Comparison of ENCODE assay signal across 8 mouse cellular contexts in genomic region chr6:128168785-128169679, GRCm38 (mm10). TPM values are rescaled to one million over a fixed set of nuclear protein-coding genes. Genes with fewer than 3 reads are reported as not detected.
DNase-seq lines count a peak whose midpoint lies in the region; ATAC-seq lines count a peak whose summit lies in the region.

No protein-coding gene starts in this region.

- no peak overlapping the region for H3K9ac ChIP-seq in hindbrain, embryonic 13.5 days
- 0 out of 2 replicates have a peak overlapping the region, but pooled peaks have one; percentile 19 for H3K9ac ChIP-seq in embryonic facial prominence, embryonic 14.5 days (ENCODE audit: low read depth, low read length)

- peak; percentile 35 for DNase-seq in hindbrain, embryonic 10.5 days (ENCODE audit: low spot score)
- peak; percentile 10 for DNase-seq in thymus, postnatal 14 days
- DNase-seq in thymus, postnatal 36 days = no peak
- DNase-seq in embryonic facial prominence, embryonic 14.5 days (ENCODE audit: low spot score) = peak; percentile 33
- DNase-seq in lung, postnatal 10 days = peak; percentile 37

- no peaks in the 10 kb centered on the region for H3K9me3 ChIP-seq in hindbrain, embryonic 10.5 days
- no peaks in the 10 kb centered on the region for H3K9me3 ChIP-seq in hindbrain, embryonic 13.5 days
- H3K9me3 ChIP-seq in embryonic facial prominence, embryonic 14.5 days (ENCODE audit: control insufficient read depth, low read length) = no peaks in the 10 kb centered on the region

- WGBS in hindbrain, embryonic 10.5 days = 61% methylated on average over 6 of the region's 6 CpGs
- 56% methylated on average over 6 of the region's 6 CpGs for WGBS in hindbrain, embryonic 13.5 days
- 62% methylated on average over 6 of the region's 6 CpGs for WGBS in embryonic facial prominence, embryonic 14.5 days

- no peaks in the 10 kb centered on the region for H3K4me1 ChIP-seq in hindbrain, embryonic 10.5 days (replicated peaks)
- no peaks in the 10 kb centered on the region for H3K4me1 ChIP-seq in hindbrain, embryonic 13.5 days (replicated peaks)
- H3K4me1 ChIP-seq in embryonic facial prominence, embryonic 14.5 days (ENCODE audit: control insufficient read depth, insufficient read depth, low read length) = peaks cover 6% of the 10 kb centered on the region; the same call in 1 of the 2 replicates

- ATAC-seq in hindbrain, embryonic 13.5 days (ENCODE audit: low FRiP score) = no peak
- no peak for ATAC-seq in embryonic facial prominence, embryonic 14.5 days (ENCODE audit: low read depth)
- no peak for ATAC-seq in inflammation-experienced regulatory T-cells, adult 6 months
- ATAC-seq in activated CD4-positive, CD25-positive, alpha-beta regulatory T cell, adult 4 months = no peak

- H3K4me3 ChIP-seq in hindbrain, embryonic 10.5 days = no peak overlapping the region
- no peak overlapping the region for H3K4me3 ChIP-seq in hindbrain, embryonic 13.5 days
- H3K4me3 ChIP-seq in embryonic facial prominence, embryonic 14.5 days (ENCODE audit: low read depth, low read length) = no peak overlapping the region

- H3K27me3 ChIP-seq in hindbrain, embryonic 10.5 days (ENCODE audit: insufficient read depth, poor library complexity, severe bottlenecking) = no peaks in the 10 kb centered on the region; the same call in 1 of the 2 replicates
- no peaks in the 10 kb centered on the region for H3K27me3 ChIP-seq in hindbrain, embryonic 13.5 days
- no peaks in the 10 kb centered on the region for H3K27me3 ChIP-seq in embryonic facial prominence, embryonic 14.5 days (replicated peaks; ENCODE audit: control insufficient read depth, insufficient read depth, low read length)

- no peak overlapping the region for H3K27ac ChIP-seq in hindbrain, embryonic 10.5 days
- no peak overlapping the region for H3K27ac ChIP-seq in hindbrain, embryonic 13.5 days
- H3K27ac ChIP-seq in embryonic facial prominence, embryonic 14.5 days (replicated peaks; ENCODE audit: low read depth, low read length) = no peak overlapping the region

- H3K36me3 ChIP-seq in hindbrain, embryonic 10.5 days = no peaks in the 10 kb centered on the region
- H3K36me3 ChIP-seq in hindbrain, embryonic 13.5 days = no peaks in the 10 kb centered on the region
- H3K36me3 ChIP-seq in embryonic facial prominence, embryonic 14.5 days (ENCODE audit: control insufficient read depth, insufficient read depth, low read length) = no peaks in the 10 kb centered on the region

- no peak overlapping the region for H3K4me2 ChIP-seq in hindbrain, embryonic 13.5 days
- no peak overlapping the region for H3K4me2 ChIP-seq in embryonic facial prominence, embryonic 14.5 days (ENCODE audit: low read depth, low read length)

RNA-seq across cellular contexts. Expression of gene Tspan9, which starts 25.6 kb away (rescaled TPM):
- 65.7 and 67.8 TPM in 2 replicates for polyA plus RNA-seq in hindbrain, embryonic 10.5 days (2016; fragmentation: Nextera tagmentation; extraction: Ambion mirVana)
- 32.7 and 35.8 TPM in 2 replicates for polyA plus RNA-seq in hindbrain, embryonic 13.5 days (2015; fragmentation: Nextera tagmentation; extraction: Ambion mirVana)
- polyA plus RNA-seq in embryonic facial prominence, embryonic 14.5 days (2014; fragmentation: Nextera tagmentation; extraction: Ambion mirVana) = 130 and 151 TPM in 2 replicates
- 1 to 10 TPM in 1 of 3 experiments, under 1 TPM in 1, not detected in 1; 0.36 to 1.3 TPM for polyA plus RNA-seq in inflammation-experienced regulatory T-cells, adult 6 months (2017; shearing (Covaris generic))
- polyA plus RNA-seq in activated CD4-positive, CD25-positive, alpha-beta regulatory T cell, adult 4 months (2017; shearing (Covaris generic)) = under 1 TPM; 0.08 to 0.23 TPM

Comparison
In these comparisons a context has a peak if more than half of its experiments do, and no peak if none do; other contexts are left out.
1. DNase-seq: peak in hindbrain, embryonic 10.5 days (single experiment), thymus, postnatal 14 days (single experiment), embryonic facial prominence, embryonic 14.5 days (single experiment) and lung, postnatal 10 days (single experiment); none in thymus, postnatal 36 days (0 of 2).
2. RNA of gene Tspan9, which starts 25.6 kb away (polyA plus RNA-seq): 130 to 151 TPM in embryonic facial prominence, embryonic 14.5 days, 65.7 to 67.8 TPM in hindbrain, embryonic 10.5 days and 32.7 to 35.8 TPM in hindbrain, embryonic 13.5 days; 0.36 to 1.3 TPM in inflammation-experienced regulatory T-cells, adult 6 months and 0.08 to 0.23 TPM in activated CD4-positive, CD25-positive, alpha-beta regulatory T cell, adult 4 months; every median in the first group is over 10 times any median in the second.